Comparison of ENCODE assay signal across 12 mouse cellular contexts in genomic region chr7:64424861-64425260, GRCm38 (mm10). TPM values are rescaled to one million over a fixed set of nuclear protein-coding genes. Genes with fewer than 3 reads are reported as not detected.
DNase-seq lines count a peak whose midpoint lies in the region; ATAC-seq and TF ChIP-seq lines count a peak whose summit lies in the region.
"Had no signal": no experiment of that assay in that cellular context is flagged by ENCODE, and none has a peak within 500 bp of the region (broad histone marks: within the 10 kb centered on the region; RNA-seq: fewer than 3 reads in every experiment).

No protein-coding gene starts in this region.

- H3K27ac ChIP-seq in kidney, embryonic 16.5 days (ENCODE audit: low read length): no peak overlapping the region
- H3K27ac ChIP-seq in CH12.LX (ENCODE audit: insufficient read depth, low read depth): no peak overlapping the region
- H3K27ac ChIP-seq in forebrain, embryonic 15.5 days (replicated peaks): no peak overlapping the region

- peak; percentile 76 for TF ChIP-seq RAD21 in CH12.LX (IDR thresholded peaks at IDR 0.05; ENCODE audit: low read depth, low read length)

- in situ Hi-C loops in CH12.LX (cut with MboI; ENCODE audit: low pct_ligation_motif_present, low pct_unique_long_range_greater_than_20kb, low sequenced_read_pairs): loop anchor here (10.0 to 25.0 kb wide), 2 partner anchors 112 to 300 kb away; no protein-coding TSS in a partner anchor

- no peak for TF ChIP-seq EP300 in CH12.LX (IDR thresholded peaks at IDR 0.05; ENCODE audit: low read length)

- H3K36me3 ChIP-seq in kidney, embryonic 16.5 days (ENCODE audit: insufficient read depth, low read length): no peaks in the 10 kb centered on the region
- no peaks in the 10 kb centered on the region for H3K36me3 ChIP-seq in CH12.LX (replicated peaks in 1 of 2; ENCODE audit: control insufficient read depth in 1 of 2, insufficient read depth in 1 of 2, low read length in 1 of 2)
- no peaks in the 10 kb centered on the region for H3K36me3 ChIP-seq in forebrain, embryonic 15.5 days

- dilution Hi-C loops in CH12.LX (cut with MboI; ENCODE audit: extremely low pct_ligation_motif_present, extremely low pct_unique_long_range_greater_than_20kb, low sequenced_read_pairs): no loop called here

- ATAC-seq in kidney, embryonic 16.5 days (ENCODE audit: low FRiP score, low TSS enrichment): no peak
- ATAC-seq in forebrain, embryonic 15.5 days (replicated peaks): no peak

- H3K9me3 ChIP-seq in kidney, embryonic 16.5 days (ENCODE audit: low read length): no peaks in the 10 kb centered on the region
- no peaks in the 10 kb centered on the region for H3K9me3 ChIP-seq in CH12.LX (replicated peaks; ENCODE audit: low read length)
- no peaks in the 10 kb centered on the region for H3K9me3 ChIP-seq in forebrain, embryonic 15.5 days

- peak; percentile 19 for DNase-seq in kidney, postnatal 10 days
- DNase-seq in CH12.LX (ENCODE audit: extremely low read depth) (peak; percentile 6), ES-CJ7 (ENCODE audit: low read depth, low spot score) (peak; percentile 42)
- DNase-seq in cerebellum, postnatal 25 days: peak; percentile 51 to 71
- no peak for DNase-seq in thymus, postnatal 14 days
- DNase-seq: adrenal gland, postnatal 36 days; gastrocnemius, postnatal 10 days; heart, postnatal 36 days; lung, postnatal 36 days; spleen, adult 18-20 months had no signal

- no peaks in the 10 kb centered on the region for H3K4me1 ChIP-seq in kidney, embryonic 16.5 days (ENCODE audit: insufficient read depth, low read length)
- H3K4me1 ChIP-seq in CH12.LX (ENCODE audit: control insufficient read depth in 1 of 2, insufficient read depth in 2 of 2): no peaks in the 10 kb centered on the region
- H3K4me1 ChIP-seq in forebrain, embryonic 15.5 days: no peaks in the 10 kb centered on the region

- no peaks in the 10 kb centered on the region for H3K27me3 ChIP-seq in kidney, embryonic 16.5 days (ENCODE audit: insufficient read depth, low read length)
- H3K27me3 ChIP-seq in CH12.LX (replicated peaks): no peaks in the 10 kb centered on the region
- H3K27me3 ChIP-seq in forebrain, embryonic 15.5 days: no peaks in the 10 kb centered on the region

- H3K4me2 ChIP-seq in kidney, embryonic 16.5 days (replicated peaks; ENCODE audit: low read depth, low read length): no peak overlapping the region
- H3K4me2 ChIP-seq in CH12.LX (ENCODE audit: insufficient read depth, low read depth, poor library complexity, severe bottlenecking): no peak overlapping the region
- H3K4me2 ChIP-seq in forebrain, embryonic 15.5 days (replicated peaks): no peak overlapping the region

- H3K9ac ChIP-seq in kidney, embryonic 16.5 days (replicated peaks; ENCODE audit: low read length): no peak overlapping the region
- H3K9ac ChIP-seq in CH12.LX (ENCODE audit: insufficient read depth, low read depth): no peak overlapping the region
- no peak overlapping the region for H3K9ac ChIP-seq in forebrain, embryonic 15.5 days (replicated peaks)

- no peaks in the 10 kb centered on the region for H3K79me2 ChIP-seq in CH12.LX (replicated peaks; ENCODE audit: control insufficient read depth, extremely low read depth, insufficient read depth, poor library complexity, severe bottlenecking)

- TF ChIP-seq POLR2A in CH12.LX (IDR thresholded peaks at IDR 0.05; ENCODE audit: low read depth, low read length): no peak

- no peak overlapping the region for H3K4me3 ChIP-seq in kidney, embryonic 16.5 days (ENCODE audit: low read length)
- H3K4me3 ChIP-seq in CH12.LX (replicated peaks in 1 of 3; ENCODE audit: low read depth in 2 of 3, low read length in 2 of 3, poor library complexity in 1 of 3): no peak overlapping the region
- H3K4me3 ChIP-seq in forebrain, embryonic 15.5 days: no peak overlapping the region

- peak in 1 of 2 experiments; percentile 75; a peak in 2 of 4 replicates for TF ChIP-seq CTCF in CH12.LX (conservative IDR thresholded peaks at IDR 0.05 in 1 of 2, IDR thresholded peaks at IDR 0.05 in 1 of 2; ENCODE audit: low read depth in 2 of 2, low read length in 2 of 2)

- WGBS in kidney, embryonic 16.5 days: 63% methylated on average over 5 of the region's 5 CpGs
- WGBS in forebrain, embryonic 15.5 days: 61% methylated on average over 5 of the region's 5 CpGs

TF ChIP-seq in CH12.LX, 34 proteins besides CTCF, POLR2A, EP300 and RAD21:
- TF ChIP-seq SIN3A (IDR thresholded peaks at IDR 0.05; ENCODE audit: low read length): no peak
- TF ChIP-seq SMC3 (IDR thresholded peaks at IDR 0.05; ENCODE audit: low read depth, low read length): peak; percentile 73

RNA-seq across cellular contexts. Expression of gene Mcee, which starts 32.5 kb away (rescaled TPM):
- 95.4 and 100 TPM in 2 replicates for polyA plus RNA-seq in kidney, embryonic 16.5 days (2015; fragmentation: Nextera tagmentation; extraction: Ambion mirVana)
- total RNA-seq in CH12.LX (2012; rRNA removed): 13.6 and 13.8 TPM in 2 replicates
- 13.9 and 15.4 TPM in 2 replicates for total RNA-seq in CH12.LX (2014; rRNA removed)
- 15.1 and 15.8 TPM in 2 replicates for polyA plus RNA-seq in CH12.LX (2012; ENCODE audit: insufficient read length, low read depth)
- polyA plus RNA-seq in forebrain, embryonic 15.5 days (2015; fragmentation: Nextera tagmentation; extraction: Ambion mirVana): 31.9 and 38.0 TPM in 2 replicates

RNA-seq across cellular contexts. Expression of gene Mphosph10, which starts 32.8 kb away (rescaled TPM):
- 37.9 and 40.0 TPM in 2 replicates for polyA plus RNA-seq in kidney, embryonic 16.5 days (2015; fragmentation: Nextera tagmentation; extraction: Ambion mirVana)
- 56.5 and 73.2 TPM in 2 replicates for total RNA-seq in CH12.LX (2012; rRNA removed)
- total RNA-seq in CH12.LX (2014; rRNA removed): 107 and 124 TPM in 2 replicates
- polyA plus RNA-seq in CH12.LX (2012; ENCODE audit: insufficient read length, low read depth): 134 and 141 TPM in 2 replicates
- 27.7 and 30.2 TPM in 2 replicates for polyA plus RNA-seq in forebrain, embryonic 15.5 days (2015; fragmentation: Nextera tagmentation; extraction: Ambion mirVana)

RNA-seq across cellular contexts. Expression of gene Fan1, which starts 51.0 kb away (rescaled TPM):
- 6.1 and 6.8 TPM in 2 replicates for polyA plus RNA-seq in kidney, embryonic 16.5 days (2015; fragmentation: Nextera tagmentation; extraction: Ambion mirVana)
- total RNA-seq in CH12.LX (2012; rRNA removed) (4.6 and 5.2 TPM in 2 replicates), CH12.LX (2014; rRNA removed) (2.3 and 2.6 TPM in 2 replicates)
- polyA plus RNA-seq in CH12.LX (2012; ENCODE audit: insufficient read length, low read depth): 3.0 and 3.6 TPM in 2 replicates
- polyA plus RNA-seq in forebrain, embryonic 15.5 days (2015; fragmentation: Nextera tagmentation; extraction: Ambion mirVana): 7.5 and 8.5 TPM in 2 replicates
